Mouse (Mus musculus): ENCODE data around the gene Slc28a1.

Slc28a1 gene

DNA sequence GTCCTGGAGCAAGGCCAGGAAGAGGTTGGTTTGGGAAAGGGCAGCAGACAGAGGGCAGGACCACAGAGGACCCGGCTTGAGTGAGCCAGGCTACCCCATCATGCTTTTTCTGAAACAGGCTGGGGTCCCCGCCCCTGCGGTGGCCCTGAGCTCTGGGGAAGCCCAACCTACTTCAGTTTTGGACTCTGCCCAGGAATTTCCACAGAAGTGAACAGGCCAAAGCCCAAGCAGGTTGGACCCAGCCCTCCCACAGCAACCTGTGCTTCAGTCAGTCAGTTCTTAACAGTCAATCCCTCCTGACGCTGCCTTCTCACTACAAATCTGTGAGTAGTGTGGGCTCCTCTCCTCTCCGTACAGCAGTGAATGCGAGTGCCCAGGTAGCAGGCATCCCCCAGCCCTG, at the start of gene Slc28a1:
Gene Slc28a1, plus strand, starts transcription at position 245 of the 400 bp plus-strand sequence.
- DNase-seq (ENCODE audit: low read depth, low spot score): no peak

- no peak for DNase-seq (ENCODE audit: low read depth, low spot score)
Measured at GRCm38 (mm10) chr7:81066714-81067113, 47.9 kb upstream of the Slc28a1 start.

- DNase-seq (ENCODE audit: low read depth, low spot score): no peak
Measured at GRCm38 (mm10) chr7:81072463-81072862, 42.1 kb upstream of the Slc28a1 start.

GRCm38 (mm10) chr7:81073273-81073672, 41.3 kb upstream of the Slc28a1 start:
- DNase-seq (ENCODE audit: low read depth, low spot score): no peak

GRCm38 (mm10) chr7:81074546-81074945, 40.1 kb upstream of the Slc28a1 start:
- no peak for DNase-seq (ENCODE audit: low read depth, low spot score)

- no peak for DNase-seq (ENCODE audit: low read depth, low spot score)
Measured at GRCm38 (mm10) chr7:81075299-81075698, 39.3 kb upstream of the Slc28a1 start.

GRCm38 (mm10) chr7:81075732-81076131, 38.9 kb upstream of the Slc28a1 start:
- DNase-seq (ENCODE audit: low read depth, low spot score): no peak

GRCm38 (mm10) chr7:81077009-81077408, 37.6 kb upstream of the Slc28a1 start:
- no peak for DNase-seq (ENCODE audit: low read depth, low spot score)

GRCm38 (mm10) chr7:81078740-81079139, 35.9 kb upstream of the Slc28a1 start:
- no peak for DNase-seq (ENCODE audit: low read depth, low spot score)

- DNase-seq (ENCODE audit: low read depth, low spot score): no peak
Measured at GRCm38 (mm10) chr7:81093420-81093965, 21.1 kb upstream of the Slc28a1 start.

DNA sequence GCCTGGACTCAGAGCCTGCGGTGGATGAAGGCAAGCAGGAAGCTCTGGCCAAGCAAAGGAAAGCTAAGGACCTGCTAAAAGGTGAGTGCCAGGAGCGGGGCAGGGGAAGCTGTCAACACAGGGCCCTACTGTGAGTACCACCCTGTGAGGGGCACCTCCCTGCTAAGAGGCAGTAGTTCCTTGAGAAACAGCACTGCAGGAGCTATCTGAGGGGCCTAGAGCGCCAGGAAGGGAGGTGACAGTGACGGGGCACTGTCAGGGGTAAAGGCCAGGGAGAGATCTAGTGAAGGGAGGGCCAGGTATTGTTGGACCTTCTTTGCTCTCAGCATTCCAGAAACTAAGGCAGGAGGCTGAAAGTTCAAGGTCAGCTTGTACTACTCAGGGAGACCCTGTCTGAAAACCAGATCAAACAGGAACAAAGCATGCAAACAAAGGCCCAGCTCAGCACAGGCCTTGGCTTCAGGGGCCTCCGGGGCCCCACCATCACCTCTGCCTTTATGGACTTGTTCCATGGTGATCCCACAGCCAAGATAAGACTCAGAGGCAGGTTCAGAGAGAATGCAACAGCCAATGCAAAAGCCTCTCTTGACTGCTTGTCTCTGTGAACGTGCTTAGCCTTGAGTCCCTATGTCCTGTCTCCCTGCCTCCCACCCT, 20.4 kb upstream of the Slc28a1 start:
- no peak for DNase-seq (ENCODE audit: low read depth, low spot score)

DNA sequence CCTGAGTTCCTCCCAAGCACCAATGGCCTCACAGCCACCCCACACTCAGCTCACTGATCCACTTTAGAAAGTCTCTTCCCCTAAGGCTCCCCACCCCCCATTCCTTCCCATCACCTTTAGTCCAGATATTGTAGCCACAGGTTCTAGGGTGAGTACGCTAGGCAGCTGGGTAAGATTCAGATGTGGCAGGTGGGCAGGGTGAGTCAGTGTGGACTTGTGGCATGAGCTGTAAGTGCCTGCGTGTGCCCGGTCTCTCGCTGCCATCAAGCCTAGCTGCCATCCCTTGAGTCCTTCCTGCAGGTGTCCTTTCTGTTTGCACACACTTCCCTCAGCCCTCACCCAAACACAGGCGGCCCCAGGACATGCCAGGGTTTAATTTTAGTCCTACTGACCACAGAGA, 14.3 kb upstream of the Slc28a1 start:
- no peak for DNase-seq (ENCODE audit: low read depth, low spot score)

GRCm38 (mm10) chr7:81102854-81103253, 11.7 kb upstream of the Slc28a1 start:
- DNase-seq (ENCODE audit: low read depth, low spot score): no peak

GRCm38 (mm10) chr7:81105525-81105924, 9.1 kb upstream of the Slc28a1 start:
- no peak for DNase-seq (ENCODE audit: low read depth, low spot score)

DNA sequence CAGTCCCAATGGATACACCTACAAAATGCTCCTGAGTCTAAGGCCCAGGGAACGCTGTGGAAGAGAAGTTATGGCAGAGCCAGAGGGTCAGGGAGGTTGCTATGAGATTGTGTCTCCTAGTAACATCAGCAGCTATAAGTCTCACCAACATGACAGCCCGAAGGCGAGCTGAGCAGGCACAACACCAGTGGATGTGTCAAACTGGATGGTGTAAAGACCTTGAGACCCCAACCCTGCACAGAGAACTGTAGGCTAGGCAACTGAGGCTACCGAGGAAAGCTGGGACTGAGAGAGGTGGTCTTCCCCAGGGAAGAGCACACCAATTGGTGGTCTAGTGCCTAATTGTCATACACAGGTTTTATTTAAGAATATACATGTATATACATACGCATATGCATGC, 6.4 kb upstream of the Slc28a1 start:
- no peak for DNase-seq (ENCODE audit: low read depth, low spot score)

DNA sequence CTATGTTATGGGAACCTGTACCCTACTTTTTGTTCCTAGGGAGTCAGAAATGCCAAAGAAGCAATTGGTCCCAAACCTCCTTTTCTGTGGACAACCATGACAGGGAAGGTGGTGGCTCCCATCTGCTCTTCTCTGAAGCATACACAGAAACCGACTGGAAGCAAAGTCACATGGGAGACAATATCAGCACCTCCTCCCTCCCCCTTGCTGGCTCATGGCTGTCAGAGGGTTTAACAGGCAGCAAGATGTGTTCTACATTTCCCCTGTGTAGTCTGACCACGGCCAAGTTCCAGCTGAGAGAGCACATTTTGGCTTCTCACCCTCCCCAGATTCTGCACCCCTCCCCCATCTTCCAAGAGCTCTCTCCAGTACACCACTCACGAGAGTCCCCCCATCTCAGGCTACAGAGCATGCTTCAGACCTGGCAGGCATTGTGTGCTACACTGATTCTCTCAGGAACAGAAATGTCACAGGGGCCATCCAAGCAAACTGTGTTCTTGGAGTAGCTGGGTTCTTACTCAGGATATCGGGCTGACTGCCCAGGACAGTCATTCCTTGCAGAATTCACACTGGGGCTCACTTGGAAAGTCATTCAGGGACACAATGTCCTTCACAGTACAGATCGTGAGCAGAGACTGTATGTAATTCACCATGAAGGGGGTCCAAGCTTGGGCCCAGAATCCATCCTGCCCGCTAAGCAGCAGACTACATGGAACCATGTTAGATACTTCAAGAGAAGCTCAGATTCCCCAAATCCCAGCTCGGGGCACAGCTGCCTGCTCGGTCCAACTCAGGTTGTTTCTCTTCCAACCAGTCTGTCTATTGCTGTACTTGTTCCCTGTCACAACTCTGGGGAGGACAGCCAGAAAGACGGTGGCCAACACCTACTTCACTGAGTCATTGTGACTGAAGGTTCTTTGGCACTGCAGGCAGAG, 4.6 kb upstream of the Slc28a1 start:
- DNase-seq (ENCODE audit: low read depth, low spot score): no peak

DNA sequence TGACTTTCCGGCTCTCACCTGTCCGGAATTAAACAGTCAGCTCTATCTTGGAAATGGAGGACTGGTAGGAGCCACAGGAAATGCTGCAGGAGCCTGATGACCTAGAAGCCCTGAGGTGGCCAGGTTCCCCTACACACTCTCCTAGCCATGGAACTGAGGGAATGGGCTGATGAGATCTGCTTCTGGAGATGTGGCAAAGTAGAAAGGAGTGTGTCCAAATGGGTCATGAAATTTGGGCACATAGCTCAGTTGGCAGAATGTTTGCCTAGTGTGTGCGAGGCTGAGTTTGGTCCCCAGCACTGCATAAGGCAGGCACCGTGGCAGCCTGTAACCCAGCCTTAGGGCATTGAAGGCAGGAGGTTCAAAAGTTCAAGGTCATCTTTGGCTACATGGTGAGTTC, 3.8 kb upstream of the Slc28a1 start:
- DNase-seq (ENCODE audit: low read depth, low spot score): no peak

DNA sequence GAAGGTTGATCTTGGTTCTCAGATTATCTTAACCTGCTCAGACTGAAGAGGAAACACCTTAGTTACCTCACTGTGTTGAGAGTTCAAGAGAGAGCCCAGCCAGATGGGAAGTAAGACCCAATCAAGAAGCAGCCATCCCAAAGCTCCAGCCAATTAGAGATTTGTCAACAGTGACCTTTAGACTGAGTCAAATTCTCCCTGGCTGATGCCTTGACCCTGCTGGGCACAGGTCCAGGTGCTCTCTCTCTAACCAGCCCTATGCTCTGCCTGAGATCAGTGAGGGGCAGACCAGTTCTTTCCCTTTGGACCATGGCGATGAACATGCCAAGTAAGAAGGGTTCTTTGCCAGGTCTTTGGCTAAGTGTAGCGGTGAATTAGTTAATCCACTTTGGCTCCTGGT, 2.9 kb upstream of the Slc28a1 start:
- no peak for DNase-seq (ENCODE audit: low read depth, low spot score)

- no peak for DNase-seq (ENCODE audit: low read depth, low spot score)
Measured at GRCm38 (mm10) chr7:81112686-81113360, 1.8 kb upstream of the Slc28a1 start.

DNA sequence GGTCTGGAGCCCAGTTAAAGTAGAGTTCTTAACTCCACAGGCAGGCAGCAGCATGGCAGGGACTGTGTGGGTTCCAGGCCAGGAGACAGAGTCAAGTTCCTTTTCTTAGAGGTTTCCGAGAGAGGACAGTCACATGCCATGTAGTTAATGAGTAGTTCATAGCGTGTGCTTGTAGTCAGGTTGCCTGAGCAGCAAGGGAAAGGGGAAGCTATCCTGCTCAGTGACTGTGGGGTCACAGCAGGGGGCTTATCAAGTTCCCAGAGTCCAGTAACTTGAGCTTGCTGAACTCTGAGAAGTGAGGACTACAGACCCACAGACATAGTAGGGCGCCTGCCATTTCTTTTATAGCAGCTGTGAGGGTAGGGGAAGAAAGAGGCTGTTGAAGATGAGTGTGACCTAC, 6.5 kb downstream of the Slc28a1 start:
- DNase-seq (ENCODE audit: low read depth, low spot score): no peak

GRCm38 (mm10) chr7:81122808-81123207, 8.2 kb downstream of the Slc28a1 start:
- no peak for DNase-seq (ENCODE audit: low read depth, low spot score)

DNA sequence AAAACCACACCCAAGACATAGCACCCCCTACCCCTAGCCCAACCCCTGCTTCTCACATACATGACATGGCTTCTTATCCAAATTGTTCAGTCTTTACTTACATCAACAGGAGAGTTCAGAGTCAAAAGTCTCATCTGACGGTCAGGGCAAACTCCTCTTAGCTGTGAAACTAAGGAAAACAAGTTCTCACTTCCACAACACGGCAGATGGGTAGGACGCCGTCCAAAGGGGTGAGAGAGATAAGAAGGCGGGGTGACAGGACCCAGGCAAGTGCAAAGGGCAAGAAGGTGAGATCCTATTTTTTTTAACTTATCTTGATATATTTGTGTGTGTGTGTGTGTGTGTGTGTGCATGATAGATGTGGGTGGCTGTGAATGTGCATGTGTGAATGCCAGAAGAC, 9.0 kb downstream of the Slc28a1 start:
- no peak for DNase-seq (ENCODE audit: low read depth, low spot score)

Data from brain, embryonic 18.5 days (tissue).